Mouse (Mus musculus): ENCODE data around the gene Gm9733. TPM values are rescaled to one million over a fixed set of nuclear protein-coding genes. Genes with fewer than 3 reads are reported as not detected.

The Gm9733 gene
- polyA plus RNA-seq, 1 experiment from 2014 or later, result 0.31 TPM

- H3K27me3 ChIP-seq (replicated peaks; ENCODE audit: control insufficient read depth, insufficient read depth, low read length), result no peaks in the 10 kb centered on the region
- H3K4me3 ChIP-seq (ENCODE audit: low read length), result no peak overlapping the region
- no peaks in the 10 kb centered on the region for H3K36me3 ChIP-seq (ENCODE audit: control insufficient read depth, insufficient read depth, low read length)
- H3K9ac ChIP-seq (ENCODE audit: low read depth, low read length), result no peak overlapping the region
- no peak overlapping the region for H3K4me2 ChIP-seq (ENCODE audit: low read depth, low read length)
- H3K4me1 ChIP-seq (ENCODE audit: control insufficient read depth, insufficient read depth, low read length), result no peaks in the 10 kb centered on the region
- no peaks in the 10 kb centered on the region for H3K9me3 ChIP-seq (ENCODE audit: control insufficient read depth, low read length)
- ATAC-seq, result no peak
- H3K27ac ChIP-seq (ENCODE audit: low read length), result no peak overlapping the region
- WGBS, result 75% methylated on average over 5 of the region's 5 CpGs
These were observed 56.1 kb downstream of the Gm9733 start for GRCm38 (mm10) chr3:15275899-15276526.

GRCm38 (mm10) chr3:15264450-15264849, 67.7 kb downstream of the Gm9733 start:
- H3K36me3 ChIP-seq (ENCODE audit: control insufficient read depth, insufficient read depth, low read length), result no peaks in the 10 kb centered on the region
- H3K4me3 ChIP-seq (ENCODE audit: low read length), result no peak overlapping the region
- H3K9me3 ChIP-seq (ENCODE audit: control insufficient read depth, low read length), result no peaks in the 10 kb centered on the region
- no peak for ATAC-seq
- H3K27me3 ChIP-seq (replicated peaks; ENCODE audit: control insufficient read depth, insufficient read depth, low read length), result no peaks in the 10 kb centered on the region
- no peaks in the 10 kb centered on the region for H3K4me1 ChIP-seq (ENCODE audit: control insufficient read depth, insufficient read depth, low read length)
- no peak overlapping the region for H3K4me2 ChIP-seq (ENCODE audit: low read depth, low read length)
- no peak overlapping the region for H3K9ac ChIP-seq (ENCODE audit: low read depth, low read length)
- no peak overlapping the region for H3K27ac ChIP-seq (ENCODE audit: low read length)
- 11% methylated on average over 3 of the region's 3 CpGs for WGBS

DNA sequence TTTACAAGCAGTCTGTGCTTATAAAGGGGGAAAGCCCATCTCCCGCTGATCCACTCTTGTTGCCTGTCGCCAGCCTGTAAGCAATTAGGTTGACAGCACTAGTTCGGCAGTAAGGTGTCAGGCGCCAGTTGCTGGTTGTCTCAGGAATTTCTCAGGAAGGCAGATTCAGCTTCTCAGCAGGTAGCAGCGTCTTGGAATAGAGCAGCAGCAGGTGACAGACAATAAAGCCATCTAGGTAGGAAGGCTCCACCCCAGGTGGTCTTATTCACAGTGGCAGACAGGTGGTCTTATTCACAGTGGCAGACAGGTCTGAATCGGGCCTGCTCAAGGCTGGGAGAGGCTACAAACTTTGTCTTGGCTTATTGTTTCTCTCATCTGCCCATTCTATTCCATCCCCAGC, 76.4 kb downstream of the Gm9733 start:
- 77% methylated on average over 6 of the region's 6 CpGs for WGBS
- Histone ChIP-seq H3K4me2 (ENCODE audit: low read depth, low read length) (no peak overlapping the region), H3K9me3 (ENCODE audit: control insufficient read depth, low read length) (no peaks in the 10 kb centered on the region), H3K9ac (ENCODE audit: low read depth, low read length) (no peak overlapping the region), H3K36me3 (ENCODE audit: control insufficient read depth, insufficient read depth, low read length) (no peaks in the 10 kb centered on the region), H3K4me3 (ENCODE audit: low read length) (no peak overlapping the region), H3K4me1 (ENCODE audit: control insufficient read depth, insufficient read depth, low read length) (no peaks in the 10 kb centered on the region), H3K27me3 (replicated peaks; ENCODE audit: control insufficient read depth, insufficient read depth, low read length) (no peaks in the 10 kb centered on the region), H3K27ac (ENCODE audit: low read length) (no peak overlapping the region)
- no peak for ATAC-seq

Other genes starting within 250 kb of the Gm9733 start
- not detected in 2 replicates for gene Sirpb1a, start 94.2 kb upstream of the Gm9733 start, polyA plus RNA-seq (2015; fragmentation: Nextera tagmentation; extraction: Ambion mirVana)
- 0.10 and 0.21 TPM in 2 replicates for gene Sirpb1b, start 242.8 kb upstream of the Gm9733 start, polyA plus RNA-seq (2015; fragmentation: Nextera tagmentation; extraction: Ambion mirVana)

All from intestine, embryonic 16.5 days (tissue).